Mouse (Mus musculus) MEL (cell line): Measurements from ENCODE around the gene Sec22b.

Experiments used
- CTCF ChIP-seq, 3 experiments: IDR thresholded peaks in 2 of 3; conservative IDR thresholded peaks in 1 of 3; 2 replicates each; pipeline ENCODE4 v1.5.1; 2011 to 2012; ENCODE audit warnings: low read length in 3 of 3, low read depth in 2 of 3, mild to moderate bottlenecking in 2 of 3, improper control_type of control experiment in 1 of 3, inconsistent platforms in 1 of 3, mixed read lengths in 1 of 3, moderate library complexity in 1 of 3; ENCODE audit not compliant: control insufficient read depth in 1 of 3, insufficient read depth in 1 of 3, poor library complexity in 1 of 3, severe bottlenecking in 1 of 3
- E2F4 ChIP-seq: IDR thresholded peaks from 2 replicates; pipeline ENCODE4 v1.6.1; 2011; ENCODE audit warnings: low read depth, low read length, improper control_type of control experiment, borderline replicate concordance
- MAX ChIP-seq: IDR thresholded peaks from 2 replicates; pipeline ENCODE4 v1.6.1; 2011; ENCODE audit warnings: low read length, improper control_type of control experiment
- MXI1 ChIP-seq: IDR thresholded peaks from 2 replicates; pipeline ENCODE4 v1.6.1; 2011; ENCODE audit warnings: mild to moderate bottlenecking, low read depth, low read length, improper control_type of control experiment
- MYB ChIP-seq: IDR thresholded peaks from 2 replicates; pipeline ENCODE4 v1.6.1; 2011; ENCODE audit warnings: mild to moderate bottlenecking, low read depth, low read length, improper control_type of control experiment
- RAD21 ChIP-seq: IDR thresholded peaks from 2 replicates; pipeline ENCODE4 v1.6.1; 2011; ENCODE audit warnings: mild to moderate bottlenecking, low read depth, low read length, improper control_type of control experiment
- UBTF ChIP-seq: IDR thresholded peaks from 2 replicates; pipeline ENCODE4 v1.6.1; 2012; ENCODE audit warnings: low read depth, mild to moderate bottlenecking, inconsistent platforms, low read length, improper control_type of control experiment, moderate library complexity, borderline replicate concordance; ENCODE audit not compliant: insufficient read depth
- ZC3H11A ChIP-seq: IDR thresholded peaks from 2 replicates; pipeline ENCODE4 v1.6.1; 2012; ENCODE audit warnings: low read depth, mild to moderate bottlenecking, inconsistent platforms, low read length, improper control_type of control experiment
- ZMIZ1 ChIP-seq: IDR thresholded peaks from 2 replicates; pipeline ENCODE4 v1.6.1; 2012; ENCODE audit warnings: low read depth, mild to moderate bottlenecking, inconsistent platforms, low read length, improper control_type of control experiment, moderate library complexity

DNA sequence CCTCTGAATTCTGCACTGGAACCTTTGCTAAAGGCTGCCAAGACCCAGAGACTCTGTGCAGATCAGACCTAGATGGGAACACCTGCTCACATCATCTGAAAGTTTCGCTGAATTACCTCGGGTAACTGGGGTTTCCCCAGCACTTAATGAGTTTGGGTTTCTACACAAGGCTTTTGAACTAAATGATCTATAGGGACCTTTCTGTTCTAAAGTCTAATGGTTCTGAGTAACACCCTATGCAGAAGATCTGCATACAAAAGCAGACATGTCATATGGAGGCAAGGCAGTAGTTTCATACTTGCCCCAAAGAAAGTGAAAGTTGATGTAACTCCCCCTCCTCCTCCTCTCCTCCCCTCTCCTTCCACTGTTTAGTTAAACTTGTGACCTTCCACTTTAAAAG lies 47.5 kb downstream of the Sec22b start:
- no peak for TF ChIP-seq ZMIZ1
- no peak for TF ChIP-seq MYB
- TF ChIP-seq E2F4: no peak
- no peak for TF ChIP-seq MXI1
- TF ChIP-seq RAD21: no peak
- TF ChIP-seq ZC3H11A: no peak
- TF ChIP-seq CTCF (IDR thresholded peaks at IDR 0.05 in 2 of 3, conservative IDR thresholded peaks at IDR 0.05 in 1 of 3; ENCODE audit: control insufficient read depth in 1 of 3, insufficient read depth in 1 of 3, low read depth in 2 of 3, low read length in 3 of 3, poor library complexity in 1 of 3, severe bottlenecking in 1 of 3): no peak
- no peak for TF ChIP-seq UBTF
- no peak for TF ChIP-seq MAX
